Mouse (Mus musculus) lung, embryonic 14.5 days (tissue): ENCODE data around the gene Dab2ip. TPM values are rescaled to one million over a fixed set of nuclear protein-coding genes. Genes with fewer than 3 reads are reported as not detected.

ENCODE experiments used
- ATAC-seq: fragments of 200-750 bp; cut with Nextera tagmentation; 2 replicates; pipeline ENCODE4 v1.8.0; 2017; ENCODE audit warnings: mild to moderate bottlenecking, moderate TSS enrichment, moderate library complexity; ENCODE audit not compliant: insufficient read depth
- DNase-seq: peaks from one replicate; pipeline ENCODE4 v3.0.0-alpha.2; 2015
- H3K27ac ChIP-seq: fragments of 300-500 bp; sonication (generic); 2 replicates; pipeline ENCODE4 v1.5.1; 2014; ENCODE audit warnings: low read depth, mild to moderate bottlenecking, moderate library complexity
- H3K27me3 ChIP-seq: fragments of 300-500 bp; sonication (generic); 2 replicates; pipeline ENCODE4 v1.6.1; 2014; ENCODE audit warnings: low read length, control low read depth; ENCODE audit not compliant: insufficient read depth
- H3K36me3 ChIP-seq: fragments of 300-500 bp; sonication (generic); 2 replicates; pipeline ENCODE4 v1.6.1; 2014; ENCODE audit warnings: control low read depth; ENCODE audit not compliant: insufficient read depth
- H3K4me1 ChIP-seq: fragments of 300-500 bp; sonication (generic); 2 replicates; pipeline ENCODE4 v1.6.1; 2014; ENCODE audit warnings: antibody characterized with exemption, control low read depth; ENCODE audit not compliant: insufficient read depth
- H3K4me2 ChIP-seq: fragments of 300-500 bp; sonication (generic); 2 replicates; pipeline ENCODE4 v1.6.1; 2014; ENCODE audit warnings: mild to moderate bottlenecking
- H3K4me3 ChIP-seq: fragments of 300-500 bp; sonication (generic); 2 replicates; pipeline ENCODE4 v1.5.1; 2014; ENCODE audit warnings: low read depth, low read length
- H3K9ac ChIP-seq: fragments of 300-500 bp; sonication (generic); 2 replicates; pipeline ENCODE4 v1.6.1; 2014
- H3K9me3 ChIP-seq: fragments of 300-500 bp; sonication (generic); 2 replicates; pipeline ENCODE4 v1.6.1; 2016; ENCODE audit warnings: low read depth, low read length, control low read depth
- CTCF ChIP-seq: IDR thresholded peaks from 2 replicates; pipeline ENCODE4 v1.5.1; 2016; ENCODE audit warnings: antibody characterized with exemption, low read depth
- WGBS: fragments of 180-500 bp; shearing (Covaris S2); extraction: QIAGEN DNeasy Blood & Tissue Kit; methylation state at CpG from one replicate; pipeline ENCODE4 v1.1.7; 2014; 5-methylcytosine and 5-hydroxymethylcytosine counted together
- polyA plus RNA-seq: library from polyadenylated mRNA; unstranded; fragments of >200 nt; fragmentation: Nextera tagmentation; extraction: Ambion mirVana; gene quantifications from 2 replicates; pipeline ENCODE4 v1.2.1, GENCODE M21; 2014

Gene Dab2ip
- polyA plus RNA-seq, 1 experiment from 2014 or later = 61.4 TPM

DNA sequence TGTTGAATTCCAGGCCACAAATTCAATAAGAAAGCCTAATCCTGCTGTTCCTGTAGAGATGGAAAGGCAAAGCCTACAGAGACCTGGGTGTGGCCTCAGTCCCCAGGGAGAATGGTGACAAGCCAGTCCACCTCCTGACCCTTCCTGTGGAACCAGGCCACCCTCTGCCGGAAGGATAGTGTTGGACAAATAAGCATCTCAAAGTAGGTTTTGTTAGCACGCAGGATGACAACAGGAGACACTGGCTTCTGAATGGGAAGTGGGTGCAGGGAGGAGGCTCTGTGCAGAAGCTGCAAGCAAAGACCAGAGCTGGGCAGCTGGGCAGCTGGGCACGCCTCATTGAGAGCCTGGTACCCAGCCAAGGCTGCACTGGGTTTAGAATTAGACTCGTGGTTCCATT is 12.7 kb downstream of the Dab2ip start:
- ATAC-seq (no peak), DNase-seq (no peak)
- no peak for TF ChIP-seq CTCF
- Histone ChIP-seq H3K27ac (no peak overlapping the region), H3K4me2 (no peak overlapping the region), H3K9me3 (no peaks in the 10 kb centered on the region), H3K9ac (no peak overlapping the region), H3K36me3 (no peaks in the 10 kb centered on the region), H3K4me1 (no peaks in the 10 kb centered on the region; the same call in none of the 2 replicates), H3K4me3 (no peak overlapping the region), H3K27me3 (no peaks in the 10 kb centered on the region)
- 58% methylated on average over 4 of the region's 4 CpGs for WGBS

DNA sequence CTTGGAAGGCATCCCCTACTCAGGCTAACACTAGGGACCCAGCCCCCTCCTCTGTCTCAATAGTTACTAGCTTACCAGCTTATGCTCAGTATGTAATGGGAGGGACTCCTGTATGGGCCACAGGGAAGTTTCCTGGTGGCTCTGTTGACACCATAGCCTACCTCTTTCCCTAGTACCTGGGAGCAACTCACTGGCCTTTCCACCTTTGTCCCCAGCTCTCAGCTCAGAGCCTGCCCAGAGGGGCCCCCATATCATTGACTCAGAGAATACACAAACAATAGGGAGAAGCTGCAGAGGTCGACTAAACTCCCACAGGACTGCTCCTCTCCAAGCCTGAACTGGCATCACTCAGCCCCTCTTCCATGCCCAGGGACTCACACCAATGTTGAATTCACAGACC is 16.6 kb downstream of the Dab2ip start:
- TF ChIP-seq CTCF = no peak
- H3K27ac ChIP-seq = no peak overlapping the region
- H3K4me2 ChIP-seq = no peak overlapping the region
- no peaks in the 10 kb centered on the region for H3K4me1 ChIP-seq
- no peaks in the 10 kb centered on the region for H3K9me3 ChIP-seq
- no peaks in the 10 kb centered on the region for H3K36me3 ChIP-seq
- DNase-seq = no peak
- 0 out of 2 replicates have a peak, but pooled peaks cover under 1% of the 10 kb centered on the region for H3K27me3 ChIP-seq
- 13% methylated on average over 1 of the region's 1 CpGs for WGBS
- no peak for ATAC-seq
- no peak overlapping the region for H3K9ac ChIP-seq
- no peak overlapping the region for H3K4me3 ChIP-seq

DNA sequence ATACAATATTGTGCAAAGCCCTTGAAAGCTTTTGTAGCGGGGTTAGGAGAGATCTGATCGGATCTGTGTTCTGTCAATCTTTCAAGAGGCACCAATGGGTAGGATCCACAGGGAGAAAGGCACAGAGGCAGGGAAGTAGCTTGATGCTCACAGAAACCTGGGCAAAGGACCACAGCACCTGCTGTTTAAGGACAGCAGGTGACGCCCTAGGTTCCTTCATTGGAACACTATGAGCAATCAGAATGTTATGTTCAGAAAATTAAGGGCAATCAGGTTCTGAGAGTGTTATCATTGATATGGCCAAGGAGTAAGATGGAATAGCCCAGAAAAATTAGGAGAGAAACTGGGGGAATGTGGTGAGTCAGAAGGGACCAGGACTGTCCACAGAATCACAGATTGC is 18.6 kb downstream of the Dab2ip start:
- Histone ChIP-seq H3K4me1 (no peaks in the 10 kb centered on the region), H3K27ac (no peak overlapping the region), H3K9ac (no peak overlapping the region), H3K27me3 (0 out of 2 replicates have a peak, but pooled peaks cover 10% of the 10 kb centered on the region), H3K4me3 (no peak overlapping the region), H3K4me2 (no peak overlapping the region), H3K9me3 (no peaks in the 10 kb centered on the region), H3K36me3 (no peaks in the 10 kb centered on the region)
- DNase-seq (no peak), ATAC-seq (no peak)
- TF ChIP-seq CTCF = 0 out of 2 replicates have a peak, but pooled peaks have one; percentile 8
- WGBS = 83% methylated on average over 3 of the region's 3 CpGs

DNA sequence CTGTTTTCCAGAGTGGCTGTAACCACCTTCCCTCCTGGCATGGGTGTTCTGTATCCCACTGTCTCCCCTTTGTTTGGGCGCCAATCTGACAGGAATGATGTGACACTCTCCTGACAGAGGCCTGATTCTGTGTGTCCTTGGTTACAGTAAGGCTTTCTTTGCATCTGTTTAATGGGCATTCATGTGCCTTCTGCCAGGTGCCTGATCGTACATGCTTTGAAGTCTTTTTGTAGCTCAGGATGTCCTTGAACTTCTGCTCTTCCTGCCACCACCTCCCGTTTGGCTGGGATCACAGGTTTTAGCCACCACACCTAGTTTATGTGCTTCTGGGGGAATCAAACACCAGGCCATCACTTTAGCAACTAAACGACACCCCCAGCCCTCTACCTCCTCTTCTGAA is 22.0 kb downstream of the Dab2ip start:
- WGBS = 70% methylated on average over 4 of the region's 4 CpGs
- peaks cover 29% of the 10 kb centered on the region; the same call in 1 of the 2 replicates for H3K27me3 ChIP-seq
- H3K36me3 ChIP-seq = no peaks in the 10 kb centered on the region
- no peak overlapping the region for H3K4me2 ChIP-seq
- TF ChIP-seq CTCF = no peak
- H3K9me3 ChIP-seq = no peaks in the 10 kb centered on the region
- no peaks in the 10 kb centered on the region for H3K4me1 ChIP-seq
- no peak overlapping the region for H3K27ac ChIP-seq
- DNase-seq (no peak), ATAC-seq (no peak)
- no peak overlapping the region for H3K9ac ChIP-seq
- no peak overlapping the region for H3K4me3 ChIP-seq

DNA sequence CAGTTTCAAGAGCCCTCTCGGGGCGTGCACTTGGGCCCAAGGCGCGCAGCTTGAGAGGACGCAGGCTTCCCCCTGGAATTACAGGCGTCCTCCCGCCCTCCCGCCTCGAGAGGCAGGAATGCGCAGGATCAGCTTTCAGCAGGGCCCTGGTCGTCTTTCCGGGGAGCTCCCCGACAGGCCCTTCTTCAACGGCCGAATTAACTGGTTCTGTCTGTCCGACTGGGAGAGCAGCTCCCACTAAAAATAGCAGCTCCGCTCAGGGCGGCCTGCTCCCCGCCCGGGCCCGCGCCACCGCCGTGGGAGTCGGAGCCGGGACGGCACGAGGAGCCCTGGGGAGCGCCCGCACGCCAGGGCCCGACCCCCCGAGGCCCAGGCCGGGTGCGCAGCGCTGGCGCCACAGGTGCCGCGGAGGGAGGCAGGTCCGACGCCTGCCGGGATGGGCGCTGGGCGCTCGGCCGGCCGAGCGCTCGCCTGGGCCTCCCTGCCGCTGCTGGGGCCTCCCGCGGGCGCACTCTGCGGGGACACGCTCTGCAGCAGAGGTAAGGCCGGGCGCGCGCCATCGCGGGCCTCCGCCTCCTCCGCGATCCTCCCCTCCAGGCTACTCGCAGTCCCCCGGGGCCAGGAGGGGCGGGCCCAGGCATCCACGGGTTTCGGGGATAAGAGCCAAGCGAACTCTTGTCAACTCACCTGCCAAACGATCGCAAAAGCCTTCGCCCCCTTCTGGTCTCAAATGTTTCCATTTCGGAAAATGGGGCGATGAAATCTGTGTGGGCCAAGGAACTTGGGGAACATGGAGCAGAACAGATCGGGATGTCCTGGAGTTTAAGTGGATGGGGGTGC is 23.7 kb downstream of the Dab2ip start:
- H3K4me2 ChIP-seq = peak overlapping the region; percentile 96
- peaks cover 29% of the 10 kb centered on the region; the same call in 1 of the 2 replicates for H3K27me3 ChIP-seq
- no peaks in the 10 kb centered on the region; the same call in 1 of the 2 replicates for H3K4me1 ChIP-seq
- ATAC-seq (peak; percentile 73), DNase-seq (peak; percentile 83)
- WGBS = under 1% methylated on average over 72 of the region's 76 CpGs
- H3K27ac ChIP-seq = peak overlapping the region; percentile 94
- no peaks in the 10 kb centered on the region for H3K36me3 ChIP-seq
- peak overlapping the region; percentile 53 for H3K4me3 ChIP-seq
- peak overlapping the region; percentile 71 for H3K9ac ChIP-seq
- TF ChIP-seq CTCF = peak; percentile 58
- H3K9me3 ChIP-seq = no peaks in the 10 kb centered on the region

DNA sequence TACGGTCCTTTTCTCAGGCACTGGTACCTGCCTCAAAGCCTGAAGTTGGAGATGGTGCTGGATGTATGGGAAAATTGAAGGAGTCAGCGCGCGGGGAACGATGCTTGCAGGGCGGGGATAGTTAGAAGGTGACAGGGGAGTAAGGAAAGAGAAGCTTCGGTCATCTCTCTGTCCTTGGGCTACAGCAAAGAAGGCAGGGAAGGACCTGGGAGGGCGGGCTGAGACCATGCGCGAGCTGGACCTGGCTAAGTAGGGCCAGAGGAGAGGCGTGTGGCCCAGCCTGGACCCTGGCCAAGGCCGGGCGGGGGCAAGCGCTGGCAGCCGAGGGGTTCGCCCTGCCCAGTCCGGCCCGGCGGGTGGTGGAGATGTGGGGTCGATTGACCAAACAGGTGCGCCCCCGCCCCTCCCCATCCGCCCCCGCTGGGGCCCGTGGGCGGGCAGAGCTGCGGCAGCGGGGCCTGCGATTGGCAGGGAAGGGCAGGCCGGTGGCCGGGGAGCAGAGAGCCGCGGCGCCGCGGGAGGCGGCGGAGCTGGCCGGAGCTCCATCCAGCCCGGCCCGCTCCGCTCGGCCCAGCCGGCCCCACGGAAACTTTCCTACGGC is 24.4 kb downstream of the Dab2ip start:
- Histone ChIP-seq H3K27me3 (peaks cover 29% of the 10 kb centered on the region; the same call in 1 of the 2 replicates), H3K4me3 (peak overlapping the region; percentile 53), H3K9me3 (no peaks in the 10 kb centered on the region), H3K4me1 (peaks cover 5% of the 10 kb centered on the region; the same call in 1 of the 2 replicates), H3K36me3 (no peaks in the 10 kb centered on the region), H3K4me2 (peak overlapping the region; percentile 96), H3K9ac (peak overlapping the region; percentile 71), H3K27ac (peak overlapping the region; percentile 94)
- DNase-seq = peak; percentile 57
- under 1% methylated on average over 45 of the region's 46 CpGs for WGBS
- ATAC-seq = peak; percentile 55
- TF ChIP-seq CTCF = no peak

DNA sequence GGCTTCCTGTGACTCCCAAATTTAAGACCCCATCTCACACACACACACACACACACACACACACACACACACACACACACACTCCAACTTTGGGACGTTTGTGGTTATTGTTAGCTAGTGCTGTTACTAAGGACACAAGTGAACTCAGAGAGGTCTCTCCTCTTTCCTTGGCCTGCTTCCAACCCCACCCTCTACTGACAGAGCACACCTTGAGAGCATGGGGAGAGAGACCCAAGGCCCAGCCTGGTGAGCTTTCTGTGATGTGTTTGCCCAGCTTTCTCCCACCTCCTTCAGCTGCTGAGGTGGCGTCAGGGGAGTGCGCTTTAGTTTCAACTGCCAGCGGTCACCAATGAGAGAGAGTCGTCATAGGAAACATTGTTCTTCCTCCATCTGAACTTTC is 25.3 kb downstream of the Dab2ip start:
- Histone ChIP-seq H3K9ac (no peak overlapping the region), H3K36me3 (no peaks in the 10 kb centered on the region), H3K4me1 (peaks cover 13% of the 10 kb centered on the region; the same call in 1 of the 2 replicates), H3K9me3 (no peaks in the 10 kb centered on the region), H3K4me2 (peak overlapping the region; percentile 96), H3K27me3 (peaks cover 29% of the 10 kb centered on the region; the same call in 1 of the 2 replicates), H3K4me3 (peak overlapping the region; percentile 53), H3K27ac (peak overlapping the region; percentile 94; the same call in 1 of the 2 replicates)
- WGBS = 53% methylated on average over 5 of the region's 5 CpGs
- TF ChIP-seq CTCF = no peak
- DNase-seq (peak; percentile 62), ATAC-seq (peak; percentile 29; the same call in 1 of the 2 replicates)
